Mouse (Mus musculus): Measurements from ENCODE around the gene Parm1.

- TF ChIP-seq GATA1 (IDR thresholded peaks at IDR 0.05; ENCODE audit: low read length): no peak
- no peak for TF ChIP-seq TAL1 (IDR thresholded peaks at IDR 0.05; ENCODE audit: low read length)
Measured at GRCm38 (mm10) chr5:91603787-91604439, 86.5 kb downstream of the Parm1 start.

Data from erythroblast, embryonic 14.5 days (primary cell).